Mouse (Mus musculus) lung, postnatal 0 days (tissue): ENCODE measurements around the gene Ptprg. TPM values are rescaled to one million over a fixed set of nuclear protein-coding genes. Genes with fewer than 3 reads are reported as not detected.

ENCODE experiments used
- ATAC-seq: fragments of 200-750 bp; cut with Nextera tagmentation; 2 replicates; pipeline ENCODE4 v1.8.0; 2017; ENCODE audit warnings: moderate library complexity
- DNase-seq: peaks from one replicate; pipeline ENCODE4 v3.0.0-alpha.2; 2016; ENCODE audit warnings: low spot score
- H3K27ac ChIP-seq: fragments of 300-500 bp; sonication (generic); 2 replicates; pipeline ENCODE4 v1.5.1; 2014; ENCODE audit warnings: antibody characterized with exemption, mild to moderate bottlenecking, low read length, mixed read lengths
- H3K27me3 ChIP-seq: fragments of 300-500 bp; sonication (generic); replicated peaks from 2 replicates; pipeline ENCODE4 v1.6.1; 2014; ENCODE audit warnings: low read length, mixed read lengths; ENCODE audit not compliant: insufficient read depth
- H3K36me3 ChIP-seq: fragments of 300-500 bp; sonication (generic); 2 replicates; pipeline ENCODE4 v1.6.1; 2014; ENCODE audit warnings: low read length, mixed read lengths; ENCODE audit not compliant: insufficient read depth
- H3K4me1 ChIP-seq: fragments of 300-500 bp; sonication (generic); 2 replicates; pipeline ENCODE4 v1.6.1; 2014; ENCODE audit warnings: antibody characterized with exemption, low read depth, low read length, mixed read lengths; ENCODE audit not compliant: insufficient read depth
- H3K4me2 ChIP-seq: fragments of 300-500 bp; sonication (generic); replicated peaks from 2 replicates; pipeline ENCODE4 v1.6.1; 2014; ENCODE audit warnings: low read depth, mild to moderate bottlenecking, low read length, moderate library complexity, mixed read lengths
- H3K4me3 ChIP-seq: fragments of 300-500 bp; sonication (generic); 2 replicates; pipeline ENCODE4 v1.5.1; 2014; ENCODE audit warnings: low read depth, low read length
- H3K9ac ChIP-seq: fragments of 300-500 bp; sonication (generic); replicated peaks from 2 replicates; pipeline ENCODE4 v1.6.1; 2014; ENCODE audit warnings: low read depth, mild to moderate bottlenecking
- H3K9me3 ChIP-seq: fragments of 300-500 bp; sonication (generic); 2 replicates; pipeline ENCODE4 v1.6.1; 2016; ENCODE audit warnings: low read length, mixed read lengths
- CTCF ChIP-seq: IDR thresholded peaks from 2 replicates; pipeline ENCODE4 v1.5.1; 2016; ENCODE audit warnings: antibody characterized with exemption, mild to moderate bottlenecking
- EP300 ChIP-seq: IDR thresholded peaks from 2 replicates; pipeline ENCODE4 v1.6.1; 2016; ENCODE audit warnings: antibody characterized with exemption, mild to moderate bottlenecking, control low read depth
- WGBS: fragments of 180-500 bp; shearing (Covaris S2); extraction: QIAGEN DNeasy Blood & Tissue Kit; methylation state at CpG from one replicate; pipeline ENCODE4 v1.1.7; 2014; 5-methylcytosine and 5-hydroxymethylcytosine counted together
- polyA plus RNA-seq: library from polyadenylated mRNA; unstranded; fragments of >200 nt; fragmentation: Nextera tagmentation; extraction: Ambion mirVana; gene quantifications from 2 replicates; pipeline ENCODE4 v1.2.1, GENCODE M21; 2015

Gene Ptprg
- polyA plus RNA-seq, 1 experiment from 2014 or later, result 19.4 TPM

GRCm38 (mm10) chr14:11534456-11534855 is 18.9 kb upstream of the Ptprg start:
- Histone ChIP-seq H3K4me1 (no peaks in the 10 kb centered on the region), H3K9ac (no peak overlapping the region), H3K27me3 (no peaks in the 10 kb centered on the region), H3K27ac (no peak overlapping the region), H3K4me2 (no peak overlapping the region), H3K9me3 (no peaks in the 10 kb centered on the region), H3K4me3 (no peak overlapping the region), H3K36me3 (no peaks in the 10 kb centered on the region)
- ATAC-seq (no peak), DNase-seq (peak; percentile 17)
- TF ChIP-seq CTCF (peak; percentile 56), EP300 (no peak)
- 45% methylated on average over 1 of the region's 1 CpGs for WGBS

- WGBS, result 81% methylated on average over 5 of the region's 5 CpGs
These were observed 17.2 kb upstream of the Ptprg start for GRCm38 (mm10) chr14:11536121-11536520.

GRCm38 (mm10) chr14:11551892-11552291 is 1.4 kb upstream of the Ptprg start:
- no peak overlapping the region for H3K27ac ChIP-seq
- no peak for ATAC-seq

More at GRCm38 (mm10) chr14:11536121-11536520, 17.2 kb upstream of the Ptprg start:
- Histone ChIP-seq H3K4me2 (no peak overlapping the region), H3K9me3 (no peaks in the 10 kb centered on the region), H3K4me3 (no peak overlapping the region), H3K27me3 (no peaks in the 10 kb centered on the region), H3K36me3 (no peaks in the 10 kb centered on the region), H3K27ac (no peak overlapping the region), H3K4me1 (no peaks in the 10 kb centered on the region), H3K9ac (no peak overlapping the region)
- TF ChIP-seq CTCF (no peak), EP300 (no peak)
- no peak for DNase-seq
- no peak for ATAC-seq

GRCm38 (mm10) chr14:11552521-11553272 is 635 bp upstream of the Ptprg start:
- Histone ChIP-seq H3K4me3 (peak overlapping the region; percentile 81), H3K27ac (peak overlapping the region; percentile 94), H3K27me3 (no peaks in the 10 kb centered on the region), H3K4me2 (peak overlapping the region; percentile 93), H3K9me3 (no peaks in the 10 kb centered on the region), H3K9ac (peak overlapping the region; percentile 69), H3K36me3 (no peaks in the 10 kb centered on the region), H3K4me1 (peaks cover 13% of the 10 kb centered on the region)
- DNase-seq (peak; percentile 60), ATAC-seq (no peak)
- no peak for TF ChIP-seq CTCF
- TF ChIP-seq EP300, result 0 out of 2 replicates have a peak, but pooled peaks have one; percentile 18
- 2% methylated on average over 33 of the region's 33 CpGs for WGBS

More at GRCm38 (mm10) chr14:11551892-11552291, 1.4 kb upstream of the Ptprg start:
- no peaks in the 10 kb centered on the region for H3K27me3 ChIP-seq
- DNase-seq, result peak; percentile 48
- H3K4me2 ChIP-seq, result peak overlapping the region; percentile 93
- WGBS, result 7% methylated on average over 11 of the region's 11 CpGs
- TF ChIP-seq CTCF (no peak), EP300 (no peak)
- H3K4me1 ChIP-seq, result peaks cover 11% of the 10 kb centered on the region
- H3K4me3 ChIP-seq, result peak overlapping the region; percentile 81
- no peaks in the 10 kb centered on the region for H3K36me3 ChIP-seq
- H3K9ac ChIP-seq, result peak overlapping the region; percentile 69
- no peaks in the 10 kb centered on the region for H3K9me3 ChIP-seq

GRCm38 (mm10) chr14:11553679-11554305 is 460 bp downstream of the Ptprg start:
- Histone ChIP-seq H3K9ac (peak overlapping the region; percentile 69), H3K27me3 (no peaks in the 10 kb centered on the region), H3K4me3 (peak overlapping the region; percentile 81), H3K9me3 (no peaks in the 10 kb centered on the region), H3K4me2 (peak overlapping the region; percentile 93), H3K36me3 (no peaks in the 10 kb centered on the region), H3K4me1 (peaks cover 13% of the 10 kb centered on the region), H3K27ac (peak overlapping the region; percentile 94)
- under 1% methylated on average over 56 of the region's 57 CpGs for WGBS
- ATAC-seq (peak; percentile 67), DNase-seq (peak; percentile 58)
- no peak for TF ChIP-seq EP300
- no peak; the same call in 1 of the 2 replicates for TF ChIP-seq CTCF

- peak; percentile 35 for ATAC-seq
- no peak for TF ChIP-seq EP300
- no peak for TF ChIP-seq CTCF
These were observed 1.1 kb downstream of the Ptprg start for GRCm38 (mm10) chr14:11554306-11555041.

More at GRCm38 (mm10) chr14:11554306-11555041, 1.1 kb downstream of the Ptprg start:
- no peaks in the 10 kb centered on the region for H3K27me3 ChIP-seq
- peak overlapping the region; percentile 81 for H3K4me3 ChIP-seq
- 1% methylated on average over 41 of the region's 46 CpGs for WGBS
- H3K36me3 ChIP-seq, result no peaks in the 10 kb centered on the region
- H3K9ac ChIP-seq, result peak overlapping the region; percentile 69
- H3K4me1 ChIP-seq, result peaks cover 13% of the 10 kb centered on the region
- H3K27ac ChIP-seq, result peak overlapping the region; percentile 94
- peak; percentile 62 for DNase-seq
- H3K4me2 ChIP-seq, result peak overlapping the region; percentile 93
- H3K9me3 ChIP-seq, result no peaks in the 10 kb centered on the region
